19 mouse cellular contexts compared by ENCODE assay signal in genomic region chr5:139112418-139112817, GRCm38 (mm10).
"Had no signal": no experiment of that assay in that cellular context is flagged by ENCODE, and none has a peak within 500 bp of the region (broad histone marks: within the 10 kb centered on the region; RNA-seq: fewer than 3 reads in every experiment).

No protein-coding gene starts in this region.

- H3K27ac ChIP-seq: kidney, postnatal 0 days; layer of hippocampus, adult 2 months; limb, embryonic 10.5 days; limb, embryonic 13.5 days; liver, embryonic 12.5 days; liver, embryonic 15.5 days; lung, embryonic 15.5 days; midbrain, embryonic 10.5 days; midbrain, embryonic 15.5 days; neural tube, embryonic 12.5 days had no signal

- H3K36me3 ChIP-seq: limb, embryonic 10.5 days; limb, embryonic 13.5 days; liver, embryonic 12.5 days; liver, embryonic 15.5 days; lung, embryonic 15.5 days; midbrain, embryonic 10.5 days had no signal

- DNase-seq: kidney, adult 18-20 months; kidney, postnatal 25 days; liver; lung, adult 18-20 months; lung, postnatal 10 days; lung, postnatal 36 days; retina, postnatal 1 day; thymus, postnatal 25 days had no signal

- H3K27me3 ChIP-seq: limb, embryonic 13.5 days; liver, embryonic 12.5 days; liver, embryonic 15.5 days; lung, embryonic 15.5 days; midbrain, embryonic 15.5 days; neural tube, embryonic 12.5 days had no signal

- ATAC-seq: liver, embryonic 12.5 days; midbrain, embryonic 15.5 days had no signal

- H3K9me3 ChIP-seq: limb, embryonic 10.5 days; limb, embryonic 13.5 days; liver, embryonic 12.5 days; liver, embryonic 15.5 days; lung, embryonic 15.5 days; megakaryocyte, embryonic 14.5 days; midbrain, embryonic 10.5 days; midbrain, embryonic 15.5 days; neural tube, embryonic 12.5 days had no signal

- H3K4me1 ChIP-seq: limb, embryonic 13.5 days; liver, embryonic 12.5 days; liver, embryonic 15.5 days; lung, embryonic 15.5 days; neural tube, embryonic 12.5 days had no signal

- H3K4me2 ChIP-seq: limb, embryonic 13.5 days; liver, embryonic 12.5 days; liver, embryonic 15.5 days; lung, embryonic 15.5 days; midbrain, embryonic 15.5 days; neural tube, embryonic 12.5 days had no signal

- H3K4me3 ChIP-seq: layer of hippocampus, adult 2 months; limb, embryonic 10.5 days; limb, embryonic 13.5 days; liver, embryonic 12.5 days; liver, embryonic 15.5 days; lung, embryonic 15.5 days; megakaryocyte, embryonic 14.5 days; midbrain, embryonic 10.5 days; midbrain, embryonic 15.5 days; neural tube, embryonic 12.5 days had no signal

- H3K9ac ChIP-seq: limb, embryonic 13.5 days; liver, embryonic 12.5 days; liver, embryonic 15.5 days; lung, embryonic 15.5 days; midbrain, embryonic 15.5 days; neural tube, embryonic 12.5 days had no signal
